Mouse (Mus musculus) testis, adult 2 months (tissue): Measurements from ENCODE around the gene Plet1. TPM values are rescaled to one million over a fixed set of nuclear protein-coding genes. Genes with fewer than 3 reads are reported as not detected.

Source experiments
- H3K27ac ChIP-seq: fragments of 200-500 bp; 2 replicates; pipeline ENCODE4 v1.5.1; 2012; ENCODE audit warnings: low read depth, low read length; ENCODE audit not compliant: control insufficient read depth, insufficient read depth
- H3K27me3 ChIP-seq: fragments of 200-500 bp; 2 replicates; pipeline ENCODE4 v1.6.1; 2012; ENCODE audit warnings: mild to moderate bottlenecking, low read length, moderate library complexity; ENCODE audit not compliant: control insufficient read depth, insufficient read depth
- H3K36me3 ChIP-seq: fragments of 200-500 bp; 2 replicates; pipeline ENCODE4 v1.6.1; 2012; ENCODE audit warnings: mild to moderate bottlenecking, low read length; ENCODE audit not compliant: control insufficient read depth, insufficient read depth
- H3K4me1 ChIP-seq: fragments of 200-500 bp; 2 replicates; pipeline ENCODE4 v1.6.1; 2012; ENCODE audit warnings: low read length; ENCODE audit not compliant: control insufficient read depth, insufficient read depth
- H3K4me3 ChIP-seq: fragments of 200-500 bp; 2 replicates; pipeline ENCODE4 v1.5.1; 2012; ENCODE audit warnings: low read depth, mild to moderate bottlenecking, low read length, moderate library complexity, mixed read lengths; ENCODE audit not compliant: control insufficient read depth
- CTCF ChIP-seq: fragments of 200-500 bp; IDR thresholded peaks from 2 replicates; pipeline ENCODE4 v1.5.1; 2012; ENCODE audit warnings: low read depth, mild to moderate bottlenecking, inconsistent platforms, low read length, moderate library complexity; ENCODE audit not compliant: control insufficient read depth, insufficient read depth, insufficient replicate concordance
- POLR2A ChIP-seq: fragments of 200-500 bp; IDR thresholded peaks from 2 replicates; pipeline ENCODE4 v1.6.1; 2012; ENCODE audit warnings: low read depth, mild to moderate bottlenecking, inconsistent platforms, low read length, moderate library complexity; ENCODE audit not compliant: control insufficient read depth
- polyA plus RNA-seq: library from polyadenylated mRNA; depleted of rRNA; stranded (reverse); fragments of >200 nt; gene quantifications from 2 replicates; pipeline ENCODE4 v1.2.3, GENCODE M21; 2012

Gene Plet1
- polyA plus RNA-seq, 1 experiment: 0.16 TPM

DNA sequence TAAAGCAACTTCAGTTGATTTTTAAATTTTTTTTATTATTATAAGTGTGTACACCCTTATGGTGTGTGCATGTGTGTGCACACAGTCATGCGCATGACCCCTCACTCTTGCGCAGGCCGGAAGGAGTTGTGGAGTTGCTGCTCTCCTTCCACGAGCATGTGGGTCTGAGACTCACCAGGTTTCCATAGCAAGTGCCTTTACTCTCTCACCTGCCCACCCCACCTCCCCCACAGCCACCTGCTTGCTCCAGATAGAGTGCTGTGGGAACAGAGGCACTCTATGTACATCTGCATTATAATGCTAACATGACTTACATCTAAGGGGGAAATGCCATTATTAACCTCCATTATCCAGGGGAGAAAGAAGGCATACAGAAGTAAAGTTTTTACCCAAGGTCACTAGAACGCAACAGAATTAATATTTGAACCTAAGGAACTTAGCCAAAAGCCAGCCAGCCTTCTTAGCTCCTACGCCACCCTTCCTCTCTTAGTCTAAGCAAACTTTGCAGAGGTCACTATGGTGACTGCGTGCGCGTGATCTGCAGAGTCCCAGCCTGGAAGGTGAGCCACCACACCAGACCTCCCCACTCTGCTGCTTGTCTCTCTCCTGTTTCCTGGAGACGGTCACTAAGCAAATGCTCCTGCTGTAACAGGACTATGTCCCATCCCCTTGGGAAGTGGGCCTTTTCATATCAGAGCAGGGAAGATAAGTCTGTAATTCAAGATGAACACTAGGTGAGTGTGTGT is 1.3 kb downstream of the Plet1 start:
- peaks cover 2% of the 10 kb centered on the region for H3K4me1 ChIP-seq
- H3K27ac ChIP-seq: no peak overlapping the region
- H3K4me3 ChIP-seq: no peak overlapping the region
- no peaks in the 10 kb centered on the region for H3K36me3 ChIP-seq
- TF ChIP-seq POLR2A (no peak), CTCF (no peak)
- no peaks in the 10 kb centered on the region for H3K27me3 ChIP-seq

DNA sequence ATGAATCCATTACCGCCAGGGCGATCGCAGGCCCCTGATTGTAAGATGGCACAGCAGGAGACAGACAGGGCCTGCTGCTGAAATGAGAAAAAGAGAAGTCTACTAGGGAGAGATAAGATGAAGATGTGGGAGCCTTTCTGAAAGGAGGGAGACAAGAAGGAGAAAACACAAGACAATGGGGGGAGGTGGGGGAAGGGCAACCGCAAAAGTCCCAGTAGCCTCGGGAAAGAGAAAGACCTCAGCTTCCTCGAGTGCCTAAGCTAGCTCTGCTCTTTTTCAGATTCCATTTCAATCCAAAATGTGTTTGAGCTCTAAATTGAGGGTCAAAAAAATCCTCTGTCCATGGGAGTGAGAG is 1.8 kb downstream of the Plet1 start:
- TF ChIP-seq POLR2A: no peak
- no peak for TF ChIP-seq CTCF
- H3K4me3 ChIP-seq: no peak overlapping the region
- H3K27me3 ChIP-seq: no peaks in the 10 kb centered on the region
- H3K36me3 ChIP-seq: no peaks in the 10 kb centered on the region
- peaks cover 2% of the 10 kb centered on the region for H3K4me1 ChIP-seq
- H3K27ac ChIP-seq: no peak overlapping the region

DNA sequence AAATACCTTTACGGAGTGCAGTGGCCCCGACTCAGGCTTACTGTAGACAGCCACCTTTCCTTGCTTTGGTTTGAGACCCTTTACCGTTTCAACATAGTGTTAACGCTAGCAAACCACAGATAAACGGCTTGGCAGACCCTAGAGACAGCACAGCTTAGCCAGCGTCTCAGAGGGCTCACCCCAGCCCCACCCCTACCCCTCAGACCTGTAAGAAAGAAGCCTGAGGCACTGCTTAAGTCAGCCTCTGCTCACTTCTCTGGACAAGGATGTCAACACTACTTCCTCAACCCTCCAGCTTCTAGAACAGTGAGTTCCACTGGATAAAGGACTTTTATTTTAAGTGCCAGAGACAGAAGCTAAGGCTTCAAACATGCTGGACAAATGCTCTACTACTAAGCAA is 2.2 kb downstream of the Plet1 start:
- Histone ChIP-seq H3K27ac (no peak overlapping the region), H3K27me3 (no peaks in the 10 kb centered on the region), H3K4me1 (peaks cover 2% of the 10 kb centered on the region), H3K36me3 (no peaks in the 10 kb centered on the region), H3K4me3 (no peak overlapping the region)
- TF ChIP-seq CTCF: no peak
- TF ChIP-seq POLR2A: no peak

DNA sequence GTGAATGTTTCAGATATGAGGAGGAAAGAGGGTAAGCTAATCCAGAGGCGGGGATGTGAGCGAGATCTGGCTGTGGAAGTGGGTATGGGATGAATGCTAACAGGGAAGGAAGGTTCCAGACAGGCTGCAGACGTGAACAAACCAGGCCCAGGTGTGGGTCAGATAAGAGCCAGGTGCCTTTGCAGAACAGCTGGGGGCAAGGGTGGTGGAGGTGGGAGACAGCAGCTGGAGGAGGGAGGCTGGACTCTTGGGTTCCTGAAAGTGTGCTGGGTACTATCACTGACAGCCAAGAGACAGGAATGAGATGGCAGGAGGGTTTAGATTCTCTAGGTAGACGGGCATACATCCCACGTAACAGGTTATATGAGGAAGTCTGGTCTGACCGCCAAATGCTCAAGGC is 2.8 kb downstream of the Plet1 start:
- Histone ChIP-seq H3K27me3 (no peaks in the 10 kb centered on the region), H3K27ac (no peak overlapping the region), H3K4me3 (no peak overlapping the region), H3K36me3 (no peaks in the 10 kb centered on the region), H3K4me1 (peaks cover 2% of the 10 kb centered on the region)
- TF ChIP-seq POLR2A: no peak
- no peak for TF ChIP-seq CTCF

DNA sequence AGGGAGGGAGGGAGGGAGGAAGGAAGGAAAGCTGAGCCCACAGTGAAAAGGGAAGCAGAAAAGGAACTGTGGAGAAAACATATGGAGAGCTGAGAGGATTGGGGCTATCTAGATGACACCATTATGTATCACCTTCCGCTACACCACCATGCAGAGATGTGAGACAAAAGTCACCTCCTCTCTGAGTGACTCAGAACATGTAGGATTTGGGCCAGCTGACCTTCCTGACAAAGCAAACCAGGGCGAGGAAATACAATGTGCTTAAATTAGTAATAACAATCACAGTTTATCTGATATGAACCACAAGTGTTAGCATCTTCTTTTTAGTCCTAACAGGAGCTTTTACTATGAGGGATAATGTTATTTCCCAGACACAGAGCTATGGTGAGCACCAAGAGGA is 3.2 kb downstream of the Plet1 start:
- Histone ChIP-seq H3K27ac (no peak overlapping the region), H3K27me3 (no peaks in the 10 kb centered on the region), H3K4me1 (peaks cover 2% of the 10 kb centered on the region), H3K36me3 (no peaks in the 10 kb centered on the region), H3K4me3 (no peak overlapping the region)
- TF ChIP-seq CTCF (no peak), POLR2A (no peak)

DNA sequence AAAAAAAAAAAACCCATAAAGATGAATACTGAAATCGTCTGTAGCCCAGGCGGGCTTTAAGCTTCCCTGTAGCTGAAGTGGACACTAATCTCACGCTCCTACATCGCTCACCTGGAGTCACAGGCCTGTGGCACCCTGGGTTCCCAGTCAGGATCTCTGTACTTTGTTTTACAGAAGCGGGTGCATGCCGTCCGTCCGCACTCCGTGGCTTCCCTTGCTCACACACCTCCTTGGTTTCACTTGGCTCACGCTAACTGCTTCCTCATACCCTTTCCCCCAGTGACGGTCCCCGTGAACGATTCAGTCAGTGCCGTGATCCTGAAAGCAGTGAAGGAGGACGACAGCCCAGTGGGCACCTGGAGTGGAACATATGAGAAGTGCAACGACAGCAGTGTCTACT is 4.5 kb downstream of the Plet1 start:
- TF ChIP-seq CTCF (no peak), POLR2A (no peak)
- peaks cover 2% of the 10 kb centered on the region for H3K4me1 ChIP-seq
- no peaks in the 10 kb centered on the region for H3K27me3 ChIP-seq
- no peak overlapping the region for H3K27ac ChIP-seq
- H3K36me3 ChIP-seq: no peaks in the 10 kb centered on the region
- H3K4me3 ChIP-seq: no peak overlapping the region

DNA sequence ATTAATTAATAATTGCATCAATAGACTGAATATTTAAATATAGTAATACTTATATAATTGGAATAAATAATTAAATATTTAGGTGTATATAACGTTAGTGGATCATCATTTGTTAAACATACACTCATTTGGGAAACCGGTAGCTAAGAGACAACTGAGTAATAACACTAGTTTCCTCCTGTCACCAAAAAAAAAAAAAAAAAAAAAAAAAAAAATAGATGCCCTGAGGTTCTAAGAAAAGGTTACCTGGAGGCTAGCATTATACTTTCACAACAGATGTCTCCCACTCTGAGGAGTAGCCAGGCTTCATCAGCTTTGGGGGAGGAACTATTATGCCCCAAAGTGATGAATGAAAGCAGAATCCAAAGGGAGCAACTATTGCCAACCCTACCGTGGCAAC is 5.5 kb downstream of the Plet1 start:
- Histone ChIP-seq H3K27ac (no peak overlapping the region), H3K27me3 (no peaks in the 10 kb centered on the region), H3K4me3 (no peak overlapping the region), H3K36me3 (no peaks in the 10 kb centered on the region), H3K4me1 (peaks cover 2% of the 10 kb centered on the region)
- TF ChIP-seq POLR2A (no peak), CTCF (no peak)

DNA sequence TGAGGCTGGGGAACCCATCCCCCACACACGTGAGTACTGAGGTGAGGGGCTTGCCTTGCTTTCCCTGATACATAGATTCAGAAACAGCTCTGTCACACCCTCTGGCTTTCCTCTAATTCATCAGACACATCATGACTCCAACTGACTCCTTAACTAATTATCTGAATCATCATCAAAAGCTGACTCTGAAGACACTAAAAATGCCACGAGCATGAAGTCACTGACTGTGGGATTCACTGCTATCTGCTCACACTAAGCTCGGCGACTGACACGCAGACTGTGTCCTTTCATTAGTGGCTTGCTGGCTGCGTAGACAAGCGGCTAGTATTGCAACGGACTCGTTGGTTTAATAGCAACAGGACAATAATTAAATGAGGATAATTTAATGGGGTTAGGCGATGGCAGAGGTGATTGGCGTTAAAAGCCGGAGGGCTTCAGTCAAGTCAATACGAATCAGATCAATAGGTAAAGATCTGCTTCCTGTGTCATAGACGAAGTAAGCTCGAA is 6.2 kb downstream of the Plet1 start:
- Histone ChIP-seq H3K4me3 (peak overlapping the region; percentile 43), H3K4me1 (peaks cover 2% of the 10 kb centered on the region), H3K36me3 (no peaks in the 10 kb centered on the region), H3K27ac (no peak overlapping the region), H3K27me3 (no peaks in the 10 kb centered on the region)
- TF ChIP-seq POLR2A (no peak), CTCF (no peak)
